Mouse (Mus musculus) heart, adult 2 months (tissue): ENCODE data around the gene Eprs. TPM values are rescaled to one million over a fixed set of nuclear protein-coding genes. Genes with fewer than 3 reads are reported as not detected.

Experiments used
- DNase-seq, 2 experiments: peaks; one replicate each; pipeline ENCODE4 v3.0.0; 2021
- H3K27ac ChIP-seq: fragments of 200-600 bp; 2 replicates; pipeline ENCODE4 v1.8.1; 2022
- H3K27me3 ChIP-seq: fragments of 200-500 bp; 2 replicates; pipeline ENCODE4 v1.6.1; 2012; ENCODE audit warnings: mild to moderate bottlenecking, low read length, inconsistent platforms, mixed read lengths; ENCODE audit not compliant: control insufficient read depth, insufficient read depth
- H3K36me3 ChIP-seq: fragments of 200-500 bp; 2 replicates; pipeline ENCODE4 v1.6.1; 2012; ENCODE audit warnings: low read length, inconsistent platforms; ENCODE audit not compliant: control insufficient read depth, insufficient read depth
- H3K4me1 ChIP-seq: fragments of 200-500 bp; 2 replicates; pipeline ENCODE4 v1.6.1; 2011; ENCODE audit warnings: low read length; ENCODE audit not compliant: control insufficient read depth, insufficient read depth
- H3K4me3 ChIP-seq: fragments of 200-600 bp; 2 replicates; pipeline ENCODE4 v1.8.1; 2022
- H3K79me2 ChIP-seq: fragments of 200-500 bp; replicated peaks from 2 replicates; pipeline ENCODE4 v1.6.1; 2012; ENCODE audit warnings: mild to moderate bottlenecking, inconsistent platforms, low read length, moderate library complexity, mixed read lengths; ENCODE audit not compliant: control insufficient read depth, insufficient read depth
- H3K9ac ChIP-seq: fragments of 200-500 bp; 2 replicates; pipeline ENCODE4 v1.6.1; 2012; ENCODE audit warnings: low read depth, mild to moderate bottlenecking, control low read depth, inconsistent platforms, low read length, mixed read lengths
- CTCF ChIP-seq: fragments of 200-600 bp; IDR thresholded peaks from 2 replicates; pipeline ENCODE4 v1.8.1; 2022; ENCODE audit warnings: antibody characterized with exemption, mild to moderate bottlenecking, moderate library complexity
- EP300 ChIP-seq: fragments of 200-500 bp; IDR thresholded peaks from 2 replicates; pipeline ENCODE4 v1.6.1; 2011; ENCODE audit warnings: low read depth, low read length, control low read depth; ENCODE audit not compliant: insufficient read depth
- POLR2A ChIP-seq: fragments of 200-500 bp; IDR thresholded peaks from 2 replicates; pipeline ENCODE4 v1.6.1; 2011; ENCODE audit warnings: mild to moderate bottlenecking, low read depth, low read length, control low read depth; ENCODE audit not compliant: insufficient read depth
- WGBS: fragments of 180-500 bp; shearing (Covaris S2); methylation state at CpG from one replicate; pipeline ENCODE4 v1.1.7; 2018; 5-methylcytosine and 5-hydroxymethylcytosine counted together
- intact Hi-C: fragments of 180-260 bp; cut with DNase I; formaldehyde crosslinking; loops from one replicate; pipeline ENCODE4 v1.15.1; 2025
- microRNA-seq, 2 experiments: library from miRNA; unstranded; fragments of <30 nt; microRNA quantifications; one replicate each; pipeline ENCODE4 v1.2.0; 2021
- polyA plus RNA-seq: library from polyadenylated mRNA; depleted of rRNA; stranded (reverse); fragments of >200 nt; gene quantifications from 2 replicates; pipeline ENCODE4 v1.2.3, GENCODE M21; 2012; rRNA removed
- total RNA-seq, 2 experiments: library from RNA; stranded (reverse); gene quantifications; 2 replicates each; pipeline ENCODE4 v1.2.3; 2021

The Eprs gene
- total and polyA plus RNA-seq, 3 experiments = 11.0 to 85.2 (median 63.9) TPM

- intact Hi-C loops = no loop called here
- Histone ChIP-seq H3K4me1 (no peaks in the 10 kb centered on the region), H3K4me3 (no peak overlapping the region), H3K36me3 (no peaks in the 10 kb centered on the region), H3K79me2 (no peaks in the 10 kb centered on the region), H3K27ac (no peak overlapping the region), H3K27me3 (no peaks in the 10 kb centered on the region), H3K9ac (no peak overlapping the region)
- DNase-seq = no peak
- TF ChIP-seq CTCF = no peak
- WGBS = 90% methylated on average over 4 of the region's 4 CpGs
Observed at GRCm38 (mm10) chr1:185472730-185473129, 109.9 kb downstream of the Eprs start.

- Histone ChIP-seq H3K27ac (no peak overlapping the region), H3K36me3 (no peaks in the 10 kb centered on the region), H3K4me3 (no peak overlapping the region), H3K4me1 (no peaks in the 10 kb centered on the region), H3K27me3 (no peaks in the 10 kb centered on the region), H3K79me2 (no peaks in the 10 kb centered on the region), H3K9ac (no peak overlapping the region)
- 94% methylated on average over 1 of the region's 1 CpGs for WGBS
- no peak for TF ChIP-seq POLR2A
- no peak for TF ChIP-seq CTCF
- no peak for TF ChIP-seq EP300
- no peak for DNase-seq
- intact Hi-C loops = no loop called here
Observed at GRCm38 (mm10) chr1:185473437-185473836, 110.6 kb downstream of the Eprs start.

Small RNA genes within 50 kb of the gene (microRNA-seq; reads per million reads assigned to microRNA genes)
- gene Mir194-1 (13.5 to 17.8 reads per million in 2 experiments), gene Mir215 (18.2 to 101 reads per million in 2 experiments)

Other genes with a start within 250 kb of the Eprs start
- gene Rab3gap2, start 158.9 kb upstream of the Eprs start, total RNA-seq = 10 to 100 TPM; 19.9 to 20.2 TPM
- 10.3 and 12.0 TPM in 2 replicates for gene Rab3gap2, start 158.9 kb upstream of the Eprs start, polyA plus RNA-seq
- gene Iars2, start 33.6 kb upstream of the Eprs start, total RNA-seq = 10 to 100 TPM; 71.5 to 80.0 TPM
- gene Iars2, start 33.6 kb upstream of the Eprs start, polyA plus RNA-seq = 35.2 and 59.7 TPM in 2 replicates
- gene Bpnt1, start 30.9 kb upstream of the Eprs start, total RNA-seq = 10 to 100 TPM; 27.8 to 29.6 TPM
- gene Bpnt1, start 30.9 kb upstream of the Eprs start, polyA plus RNA-seq = 26.3 and 36.6 TPM in 2 replicates
- gene Slc30a10, start 91.8 kb downstream of the Eprs start, total RNA-seq = not detected
- gene Slc30a10, start 91.8 kb downstream of the Eprs start, polyA plus RNA-seq = 0.03 TPM in 1 of 2 replicates, not detected in the other